Mouse (Mus musculus) limb, embryonic 11.5 days (tissue): ENCODE data around the gene Dusp7. TPM values are rescaled to one million over a fixed set of nuclear protein-coding genes. Genes with fewer than 3 reads are reported as not detected.

Source experiments
- ATAC-seq: fragments of 200-750 bp; cut with Nextera tagmentation; 2 replicates; pipeline ENCODE4 v1.8.0; 2017; ENCODE audit warnings: low read depth; ENCODE audit not compliant: insufficient number of reproducible peaks, low FRiP score, low TSS enrichment
- DNase-seq: peaks from one replicate; pipeline ENCODE4 v3.0.0-alpha.2; 2015; ENCODE audit warnings: low spot score
- H3K27ac ChIP-seq: fragments of 300-500 bp; sonication (generic); replicated peaks from 2 replicates; pipeline ENCODE4 v1.5.1; 2014; ENCODE audit warnings: low read depth, mild to moderate bottlenecking, low read length
- H3K27me3 ChIP-seq: fragments of 300-500 bp; sonication (generic); 2 replicates; pipeline ENCODE4 v1.6.1; 2014; ENCODE audit warnings: mild to moderate bottlenecking, low read length, mixed read lengths; ENCODE audit not compliant: control insufficient read depth, insufficient read depth
- H3K36me3 ChIP-seq: fragments of 300-500 bp; sonication (generic); 2 replicates; pipeline ENCODE4 v1.6.1; 2014; ENCODE audit warnings: mild to moderate bottlenecking, low read length, moderate library complexity, mixed read lengths; ENCODE audit not compliant: control insufficient read depth, insufficient read depth
- H3K4me1 ChIP-seq: fragments of 300-500 bp; sonication (generic); 2 replicates; pipeline ENCODE4 v1.6.1; 2014; ENCODE audit warnings: low read length, mixed read lengths; ENCODE audit not compliant: control insufficient read depth, insufficient read depth
- H3K4me2 ChIP-seq: fragments of 300-500 bp; sonication (generic); 2 replicates; pipeline ENCODE4 v1.6.1; 2014; ENCODE audit warnings: low read depth, mild to moderate bottlenecking, moderate library complexity; ENCODE audit not compliant: severe bottlenecking
- H3K4me3 ChIP-seq: fragments of 300-500 bp; sonication (generic); 2 replicates; pipeline ENCODE4 v1.5.1; 2014; ENCODE audit warnings: low read depth, low read length
- H3K9ac ChIP-seq: fragments of 300-500 bp; sonication (generic); 2 replicates; pipeline ENCODE4 v1.6.1; 2014; ENCODE audit warnings: mild to moderate bottlenecking, low read length
- H3K9me3 ChIP-seq: fragments of 300-500 bp; sonication (generic); 2 replicates; pipeline ENCODE4 v1.6.1; 2016; ENCODE audit warnings: low read length; ENCODE audit not compliant: control insufficient read depth
- WGBS: fragments of 180-500 bp; shearing (Covaris S2); extraction: QIAGEN DNeasy Blood & Tissue Kit; methylation state at CpG from one replicate; pipeline ENCODE4 v1.1.7; 2014; 5-methylcytosine and 5-hydroxymethylcytosine counted together
- polyA plus RNA-seq: library from polyadenylated mRNA; unstranded; fragments of >200 nt; fragmentation: Nextera tagmentation; extraction: Ambion mirVana; gene quantifications from 2 replicates; pipeline ENCODE4 v1.2.1, GENCODE M21; 2014

Gene Dusp7
- polyA plus RNA-seq, 1 experiment from 2014 or later = 63.4 TPM

- Histone ChIP-seq H3K27me3 (no peaks in the 10 kb centered on the region), H3K9me3 (no peaks in the 10 kb centered on the region), H3K27ac (peak overlapping the region; percentile 98), H3K4me3 (peak overlapping the region; percentile 0; the same call in 1 of the 2 replicates), H3K36me3 (no peaks in the 10 kb centered on the region; the same call in 1 of the 2 replicates), H3K4me2 (peak overlapping the region; percentile 31; the same call in 1 of the 2 replicates), H3K9ac (peak overlapping the region; percentile 39), H3K4me1 (peaks cover 66% of the 10 kb centered on the region)
- DNase-seq (peak; percentile 94), ATAC-seq (peak; percentile 92)
- WGBS = 17% methylated on average over 10 of the region's 10 CpGs
These were observed 12.0 kb upstream of the Dusp7 start for GRCm38 (mm10) chr9:106356323-106356844.

GRCm38 (mm10) chr9:106357167-106357566, 11.3 kb upstream of the Dusp7 start:
- ATAC-seq (no peak), DNase-seq (peak; percentile 64)
- no peak overlapping the region for H3K9ac ChIP-seq
- no peaks in the 10 kb centered on the region for H3K9me3 ChIP-seq
- no peak overlapping the region for H3K4me3 ChIP-seq
- 22% methylated on average over 3 of the region's 3 CpGs for WGBS
- H3K36me3 ChIP-seq = no peaks in the 10 kb centered on the region
- H3K27ac ChIP-seq = peak overlapping the region; percentile 98
- H3K27me3 ChIP-seq = no peaks in the 10 kb centered on the region
- H3K4me1 ChIP-seq = peaks cover 59% of the 10 kb centered on the region
- no peak overlapping the region for H3K4me2 ChIP-seq

- Histone ChIP-seq H3K4me2 (no peak overlapping the region), H3K9ac (no peak overlapping the region), H3K4me1 (peaks cover 48% of the 10 kb centered on the region), H3K9me3 (no peaks in the 10 kb centered on the region), H3K4me3 (no peak overlapping the region), H3K36me3 (no peaks in the 10 kb centered on the region), H3K27ac (peak overlapping the region; percentile 98), H3K27me3 (no peaks in the 10 kb centered on the region)
- ATAC-seq (no peak), DNase-seq (no peak)
- WGBS = 47% methylated on average over 6 of the region's 6 CpGs
These were observed 9.1 kb upstream of the Dusp7 start for GRCm38 (mm10) chr9:106359297-106359696.

- no peak overlapping the region for H3K27ac ChIP-seq
- no peaks in the 10 kb centered on the region for H3K36me3 ChIP-seq
- 81% methylated on average over 6 of the region's 6 CpGs for WGBS
- H3K4me3 ChIP-seq = no peak overlapping the region
- H3K9me3 ChIP-seq = no peaks in the 10 kb centered on the region
- ATAC-seq (no peak), DNase-seq (no peak)
- no peaks in the 10 kb centered on the region for H3K27me3 ChIP-seq
- H3K9ac ChIP-seq = no peak overlapping the region
- peaks cover 43% of the 10 kb centered on the region for H3K4me1 ChIP-seq
- no peak overlapping the region for H3K4me2 ChIP-seq
These were observed 7.3 kb upstream of the Dusp7 start for GRCm38 (mm10) chr9:106361140-106361539.

GRCm38 (mm10) chr9:106365333-106365732, 3.1 kb upstream of the Dusp7 start:
- no peaks in the 10 kb centered on the region for H3K27me3 ChIP-seq
- ATAC-seq (no peak), DNase-seq (no peak)
- peak overlapping the region; percentile 79 for H3K27ac ChIP-seq
- no peak overlapping the region for H3K4me3 ChIP-seq
- no peaks in the 10 kb centered on the region for H3K9me3 ChIP-seq
- H3K36me3 ChIP-seq = no peaks in the 10 kb centered on the region
- 81% methylated on average over 7 of the region's 7 CpGs for WGBS
- no peak overlapping the region for H3K4me2 ChIP-seq
- peaks cover 26% of the 10 kb centered on the region for H3K4me1 ChIP-seq
- H3K9ac ChIP-seq = no peak overlapping the region

GRCm38 (mm10) chr9:106366188-106366587, 2.2 kb upstream of the Dusp7 start:
- Histone ChIP-seq H3K4me3 (no peak overlapping the region), H3K27me3 (no peaks in the 10 kb centered on the region), H3K36me3 (peaks cover 3% of the 10 kb centered on the region), H3K27ac (peak overlapping the region; percentile 88), H3K4me1 (peaks cover 35% of the 10 kb centered on the region), H3K9ac (no peak overlapping the region; the same call in 1 of the 2 replicates), H3K4me2 (peak overlapping the region; percentile 73; the same call in 1 of the 2 replicates), H3K9me3 (no peaks in the 10 kb centered on the region)
- 47% methylated on average over 1 of the region's 1 CpGs for WGBS
- no peak for DNase-seq
- no peak for ATAC-seq

GRCm38 (mm10) chr9:106367001-106367400, 1.4 kb upstream of the Dusp7 start:
- ATAC-seq (no peak), DNase-seq (no peak)
- WGBS = 21% methylated on average over 5 of the region's 5 CpGs
- H3K27me3 ChIP-seq = no peaks in the 10 kb centered on the region
- peak overlapping the region; percentile 73 for H3K4me2 ChIP-seq
- H3K36me3 ChIP-seq = peaks cover 7% of the 10 kb centered on the region
- peak overlapping the region; percentile 77 for H3K9ac ChIP-seq
- H3K27ac ChIP-seq = peak overlapping the region; percentile 88
- H3K4me1 ChIP-seq = peaks cover 43% of the 10 kb centered on the region
- H3K9me3 ChIP-seq = no peaks in the 10 kb centered on the region
- H3K4me3 ChIP-seq = peak overlapping the region; percentile 81

GRCm38 (mm10) chr9:106367592-106368111, 780 bp upstream of the Dusp7 start:
- DNase-seq (peak; percentile 99), ATAC-seq (peak; percentile 88)
- Histone ChIP-seq H3K4me2 (peak overlapping the region; percentile 87), H3K9ac (peak overlapping the region; percentile 97), H3K4me3 (peak overlapping the region; percentile 81), H3K4me1 (peaks cover 48% of the 10 kb centered on the region), H3K27ac (peak overlapping the region; percentile 98), H3K9me3 (no peaks in the 10 kb centered on the region), H3K27me3 (no peaks in the 10 kb centered on the region), H3K36me3 (peaks cover 12% of the 10 kb centered on the region)
- WGBS = under 1% methylated on average over 36 of the region's 36 CpGs
